Mouse (Mus musculus) induced T-regulatory cell, adult 2 months (primary cell): ENCODE measurements around the gene Smarcad1.

Source experiments
- DNase-seq: peaks from one replicate; pipeline ENCODE4 v3.0.0-alpha.2; 2012; ENCODE audit warnings: low read depth

The Smarcad1 gene

DNA sequence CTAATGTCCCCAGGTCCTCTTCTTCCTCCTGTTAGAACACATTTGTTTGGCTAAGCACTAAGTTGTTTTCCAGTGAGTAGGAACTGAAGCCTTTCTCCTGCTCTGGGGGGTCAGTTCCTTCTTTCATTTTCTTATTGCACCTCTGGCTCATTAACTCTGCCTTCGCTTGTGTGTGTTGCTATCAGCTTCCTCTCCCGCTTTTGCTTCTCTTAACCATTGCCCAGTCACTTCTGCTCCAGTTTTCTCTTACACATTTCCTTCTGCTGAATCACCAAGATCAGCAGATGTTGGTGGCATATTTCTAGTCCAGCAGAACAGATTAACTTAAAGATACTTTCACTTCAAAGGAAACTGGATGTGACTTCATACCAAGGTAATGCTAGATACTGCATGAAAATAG is 72.5 kb downstream of the Smarcad1 start:
- DNase-seq = no peak

DNA sequence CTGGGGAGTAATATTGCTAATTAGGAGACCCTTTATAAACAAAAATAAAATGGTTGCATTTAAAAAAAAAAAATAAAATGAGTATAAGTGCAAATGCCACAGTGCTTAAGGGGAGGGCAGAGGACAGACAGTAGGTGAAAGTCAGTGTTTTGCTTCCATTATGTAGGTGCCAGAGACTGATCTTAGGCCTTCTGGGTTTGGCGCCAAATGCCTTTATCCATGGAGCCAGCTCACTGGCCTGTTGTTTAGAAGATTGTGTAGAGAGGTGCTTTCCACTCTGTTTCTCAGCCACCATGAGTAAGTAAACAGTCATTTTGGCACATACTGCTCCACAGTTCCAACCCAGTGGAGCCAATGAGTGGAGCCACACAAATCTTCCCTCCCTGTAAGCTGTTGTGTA is 75.2 kb downstream of the Smarcad1 start:
- no peak for DNase-seq

GRCm38 (mm10) chr6:65126074-65126726 is 83.8 kb downstream of the Smarcad1 start:
- peak; percentile 68 for DNase-seq

DNA sequence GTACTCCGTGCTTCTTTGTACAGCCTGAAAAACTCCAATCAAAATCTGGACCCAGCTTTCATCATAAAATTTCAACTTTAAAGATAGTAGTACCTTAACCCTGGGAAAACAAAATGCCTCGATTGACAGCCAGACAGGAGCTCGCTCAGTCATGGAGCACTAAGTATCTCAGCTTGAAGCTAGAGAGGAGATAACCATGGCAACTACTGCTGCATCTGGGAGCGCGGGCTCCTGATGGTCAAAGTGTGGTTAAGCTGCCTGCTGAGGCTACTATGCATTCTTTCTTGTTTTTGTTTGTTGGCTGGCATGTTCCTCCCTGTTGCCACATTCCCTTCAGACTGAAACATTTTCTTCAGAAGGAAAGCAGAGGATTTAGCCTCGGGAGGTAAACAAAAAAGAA is 90.0 kb downstream of the Smarcad1 start:
- no peak for DNase-seq

DNA sequence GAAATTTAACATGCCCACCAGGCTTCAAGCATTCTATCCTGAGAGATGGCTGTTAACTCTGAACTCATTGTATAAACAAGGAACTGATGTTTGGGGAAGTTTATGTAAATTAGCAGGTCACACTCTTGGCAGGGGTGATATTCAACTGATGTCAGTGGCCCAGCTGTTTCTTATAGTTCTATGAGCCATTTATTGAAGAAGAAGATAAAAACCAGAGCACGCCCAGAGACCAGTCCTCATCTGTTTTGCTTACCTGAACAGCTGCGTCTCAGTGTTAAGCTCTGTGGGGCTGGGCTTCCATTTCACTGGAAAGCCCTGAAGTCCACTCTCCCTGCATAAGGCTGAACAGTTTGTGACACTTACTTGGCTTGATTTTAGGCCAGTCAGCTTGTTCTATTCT is 95.4 kb downstream of the Smarcad1 start:
- no peak for DNase-seq

- no peak for DNase-seq
Measured at GRCm38 (mm10) chr6:65138243-65138642, 95.9 kb downstream of the Smarcad1 start.

DNA sequence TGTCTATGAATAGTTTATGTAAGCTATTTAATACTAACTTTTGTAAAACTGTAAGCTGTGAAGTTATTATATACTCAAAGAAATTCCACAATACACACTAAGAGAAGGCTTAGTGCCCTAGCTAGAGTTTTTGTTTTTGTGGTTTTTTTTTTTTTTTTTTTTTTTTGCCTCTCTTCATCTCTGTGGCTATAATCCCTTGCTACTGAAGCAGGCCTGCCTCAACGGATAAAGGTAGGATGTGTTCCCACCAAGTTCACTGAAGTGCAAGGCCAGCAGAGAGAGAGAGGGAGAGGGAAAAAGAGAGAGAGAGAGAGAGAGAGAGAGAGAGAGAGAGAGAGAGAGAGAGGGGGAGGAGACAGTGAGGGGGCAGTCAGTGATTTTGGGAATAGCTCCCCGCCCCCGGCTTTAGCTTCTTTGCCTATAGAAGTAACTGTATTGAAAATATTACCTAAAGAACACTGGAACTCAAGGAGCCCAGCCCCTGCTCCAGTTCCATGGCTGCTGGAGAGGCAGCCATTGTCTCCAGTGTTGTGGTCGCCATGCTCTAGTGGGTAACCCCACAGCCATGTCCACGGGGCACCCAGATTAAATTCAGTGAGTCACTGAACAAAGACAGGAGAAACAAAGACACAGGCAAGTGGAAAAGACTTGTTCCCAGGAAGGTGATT is 97.8 kb downstream of the Smarcad1 start:
- DNase-seq = no peak

- DNase-seq = peak; percentile 61
Measured at GRCm38 (mm10) chr6:65140750-65141243, 98.4 kb downstream of the Smarcad1 start.

DNA sequence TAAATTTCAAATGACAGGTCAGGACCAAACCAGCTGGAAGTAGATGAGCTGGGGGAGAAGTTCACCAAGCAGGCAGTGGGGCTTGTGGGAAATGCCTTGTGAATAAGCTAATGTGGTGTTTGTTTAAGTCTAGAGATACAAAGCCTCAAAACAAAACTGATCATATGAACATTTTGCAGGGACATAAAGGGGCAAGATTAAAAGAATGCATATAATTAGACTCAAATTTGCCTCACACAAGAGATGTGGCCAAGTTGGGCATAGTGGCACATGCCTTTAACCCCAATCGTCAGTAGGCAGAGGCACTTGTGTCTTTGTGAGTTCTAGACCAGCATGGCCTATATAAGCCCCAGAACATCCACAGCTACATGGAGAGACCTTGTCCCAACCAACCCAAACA is 99.9 kb downstream of the Smarcad1 start:
- no peak for DNase-seq

- peak; percentile 77 for DNase-seq
Measured at GRCm38 (mm10) chr6:65144621-65145205, 102.3 kb downstream of the Smarcad1 start, which contains the start of gene Hpgds. TSS of gene Hpgds (minus strand) at chr6:65144908.

DNA sequence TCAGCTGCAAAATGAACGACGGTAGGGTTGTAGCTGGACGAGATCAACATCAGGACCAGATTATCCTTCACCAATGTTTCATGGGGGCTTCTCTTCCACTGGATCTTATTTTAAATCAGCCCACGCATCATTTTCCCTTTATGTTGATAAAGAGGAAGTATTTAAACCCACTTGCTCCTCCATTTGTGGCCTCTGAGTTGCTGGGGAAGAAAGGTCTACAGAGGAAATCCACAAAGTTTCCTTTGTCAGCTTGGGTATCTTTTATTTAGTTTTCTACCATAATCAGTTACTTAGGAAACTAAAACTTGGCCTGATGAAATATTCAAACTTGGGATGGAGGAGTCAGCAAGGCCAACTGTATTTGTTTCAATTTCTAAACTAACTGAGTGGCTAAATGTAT is 104.0 kb downstream of the Smarcad1 start:
- DNase-seq = no peak

DNA sequence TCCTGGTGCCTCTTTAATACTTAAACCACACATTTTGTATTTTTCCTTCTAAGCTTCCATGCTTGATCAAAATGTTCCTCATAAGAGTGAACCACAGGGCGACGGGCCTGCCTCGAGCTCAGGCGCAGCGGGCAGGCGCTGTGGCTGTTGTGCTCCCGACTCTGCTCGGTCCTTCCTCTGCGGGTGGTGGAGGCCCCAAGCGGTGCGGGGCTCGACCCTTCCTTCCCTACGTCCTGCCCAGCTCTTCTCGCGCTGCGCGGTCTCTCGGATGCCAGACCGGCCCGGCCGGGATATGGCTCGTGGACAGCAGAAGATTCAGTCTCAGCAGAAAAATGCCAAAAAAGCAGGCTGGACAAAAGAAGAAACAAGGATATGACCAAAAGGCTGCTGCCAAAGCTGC is 108.3 kb downstream of the Smarcad1 start:
- no peak for DNase-seq

DNA sequence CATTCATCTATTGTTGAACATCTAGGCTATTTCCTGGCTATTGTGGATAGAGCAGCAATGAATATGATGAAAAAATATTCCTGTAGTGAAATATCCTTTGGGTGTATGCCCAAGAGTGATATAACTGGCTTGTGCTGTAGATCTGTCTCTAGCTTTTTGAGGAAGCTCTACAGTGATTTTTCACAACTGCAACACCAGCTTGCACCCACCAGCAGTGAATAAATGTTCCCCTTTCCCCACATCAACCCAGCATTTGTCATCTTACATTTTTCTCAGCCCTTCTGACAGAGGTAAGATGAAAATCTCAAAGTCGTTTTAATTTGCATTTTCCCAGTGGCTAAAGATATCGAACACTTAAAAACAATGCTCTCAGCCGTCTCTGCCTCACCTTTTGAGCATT is 111.2 kb downstream of the Smarcad1 start:
- no peak for DNase-seq

GRCm38 (mm10) chr6:65157042-65157441 is 114.7 kb downstream of the Smarcad1 start:
- no peak for DNase-seq

DNA sequence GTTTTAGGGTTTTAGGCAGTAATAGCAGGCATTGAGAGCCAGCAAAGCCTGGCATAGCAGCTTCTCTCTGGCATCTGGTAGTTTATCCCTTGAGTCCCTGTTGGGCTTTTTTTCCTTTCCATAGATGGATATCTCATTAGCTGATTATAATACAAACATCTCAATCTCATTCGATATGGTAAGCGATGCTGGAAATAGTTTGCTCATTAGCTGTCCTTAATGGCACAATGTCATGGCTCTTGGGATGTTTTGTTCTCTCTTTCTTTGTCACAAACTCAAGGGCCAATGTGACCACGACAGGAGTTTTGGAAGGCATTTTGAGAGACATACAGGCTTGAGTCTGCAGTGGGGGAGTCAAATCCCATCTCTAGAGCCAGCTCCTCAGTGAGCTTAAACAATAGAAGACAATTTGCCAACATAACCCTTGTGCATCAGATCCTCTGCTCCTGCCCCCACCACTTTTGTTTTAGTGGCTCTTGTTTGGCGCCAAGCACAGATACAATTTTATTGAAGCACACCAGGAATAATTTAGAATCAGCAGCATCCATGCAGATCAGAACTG is 117.1 kb downstream of the Smarcad1 start:
- DNase-seq = no peak

GRCm38 (mm10) chr6:65164137-65164536 is 121.8 kb downstream of the Smarcad1 start:
- DNase-seq = no peak

GRCm38 (mm10) chr6:65164977-65165376 is 122.6 kb downstream of the Smarcad1 start:
- no peak for DNase-seq
